Mouse (Mus musculus): ENCODE data around the gene Suclg2. TPM values are rescaled to one million over a fixed set of nuclear protein-coding genes. Genes with fewer than 3 reads are reported as not detected.

Suclg2 gene
- polyA plus RNA-seq, 2 experiments: 21.1 to 33.8 TPM

- H3K4me2 ChIP-seq (ENCODE audit: low read depth): no peak overlapping the region
- H3K9ac ChIP-seq (replicated peaks): no peak overlapping the region
- 46% methylated on average over 2 of the region's 2 CpGs for WGBS (ENCODE audit: insufficient replicate concordance)
- H3K36me3 ChIP-seq (replicated peaks; ENCODE audit: control insufficient read depth, insufficient read depth, low read depth): no peaks in the 10 kb centered on the region; the same call in 1 of the 2 replicates
- no peaks in the 10 kb centered on the region for H3K9me3 ChIP-seq (ENCODE audit: control insufficient read depth, low read length)
- H3K27ac ChIP-seq: no peak overlapping the region
- DNase-seq (ENCODE audit: low read depth in 3 of 3, low spot score in 3 of 3): no peak
- H3K27me3 ChIP-seq (ENCODE audit: control insufficient read depth, insufficient read depth, low read length): no peaks in the 10 kb centered on the region
- no peak for ATAC-seq (ENCODE audit: insufficient read depth)
- peaks cover 0 to 3% of the 10 kb centered on the region in 2 experiments; a peak in 1 of 4 replicates for H3K4me1 ChIP-seq (replicated peaks; ENCODE audit: control insufficient read depth in 2 of 2, insufficient read depth in 2 of 2, low read length in 1 of 2)
- TF ChIP-seq CTCF (IDR thresholded peaks at IDR 0.05; ENCODE audit: low read depth): no peak
- no peak for TF ChIP-seq EP300 (IDR thresholded peaks at IDR 0.05; ENCODE audit: low read depth)
- H3K4me3 ChIP-seq (ENCODE audit: insufficient read depth in 1 of 2, low read depth in 2 of 2, low read length in 2 of 2): no peak overlapping the region
Observed at GRCm38 (mm10) chr6:95595852-95596251, 122.7 kb downstream of the Suclg2 start.

GRCm38 (mm10) chr6:95594239-95594638 lies 124.4 kb downstream of the Suclg2 start:
- 71% methylated on average over 4 of the region's 4 CpGs for WGBS (ENCODE audit: insufficient replicate concordance)
- DNase-seq (ENCODE audit: low read depth in 3 of 3, low spot score in 3 of 3) (no peak), ATAC-seq (ENCODE audit: insufficient read depth) (no peak)
- H3K9me3 ChIP-seq (ENCODE audit: control insufficient read depth, low read length): no peaks in the 10 kb centered on the region
- no peak overlapping the region for H3K27ac ChIP-seq
- no peak overlapping the region for H3K4me2 ChIP-seq (ENCODE audit: low read depth)
- no peak for TF ChIP-seq EP300 (IDR thresholded peaks at IDR 0.05; ENCODE audit: low read depth)
- no peak for TF ChIP-seq CTCF (IDR thresholded peaks at IDR 0.05; ENCODE audit: low read depth)
- H3K36me3 ChIP-seq (replicated peaks; ENCODE audit: control insufficient read depth, insufficient read depth, low read depth): no peaks in the 10 kb centered on the region; the same call in 1 of the 2 replicates
- peaks cover 0 to 3% of the 10 kb centered on the region in 2 experiments; a peak in 1 of 4 replicates for H3K4me1 ChIP-seq (replicated peaks; ENCODE audit: control insufficient read depth in 2 of 2, insufficient read depth in 2 of 2, low read length in 1 of 2)
- H3K4me3 ChIP-seq (ENCODE audit: insufficient read depth in 1 of 2, low read depth in 2 of 2, low read length in 2 of 2): no peak overlapping the region
- H3K9ac ChIP-seq (replicated peaks): no peak overlapping the region
- H3K27me3 ChIP-seq (ENCODE audit: control insufficient read depth, insufficient read depth, low read length): no peaks in the 10 kb centered on the region

- Histone ChIP-seq H3K9ac (replicated peaks) (no peak overlapping the region), H3K27ac (no peak overlapping the region), H3K9me3 (ENCODE audit: control insufficient read depth, low read length) (no peaks in the 10 kb centered on the region), H3K27me3 (ENCODE audit: control insufficient read depth, insufficient read depth, low read length) (no peaks in the 10 kb centered on the region), H3K4me2 (ENCODE audit: low read depth) (no peak overlapping the region), H3K4me3 (ENCODE audit: insufficient read depth in 1 of 2, low read depth in 2 of 2, low read length in 2 of 2) (no peak overlapping the region), H3K4me1 (replicated peaks; ENCODE audit: control insufficient read depth in 2 of 2, insufficient read depth in 2 of 2, low read length in 1 of 2) (peaks cover 0 to 3% of the 10 kb centered on the region in 2 experiments; a peak in 1 of 4 replicates), H3K36me3 (replicated peaks; ENCODE audit: control insufficient read depth, insufficient read depth, low read depth) (no peaks in the 10 kb centered on the region; the same call in 1 of the 2 replicates)
- WGBS (ENCODE audit: insufficient replicate concordance): 84% methylated on average over 6 of the region's 6 CpGs
- DNase-seq (ENCODE audit: low read depth in 3 of 3, low spot score in 3 of 3) (no peak), ATAC-seq (ENCODE audit: insufficient read depth) (no peak)
- TF ChIP-seq EP300 (IDR thresholded peaks at IDR 0.05; ENCODE audit: low read depth): no peak
- TF ChIP-seq CTCF (IDR thresholded peaks at IDR 0.05; ENCODE audit: low read depth): no peak
Observed at GRCm38 (mm10) chr6:95592396-95592795, 126.2 kb downstream of the Suclg2 start.

- WGBS (ENCODE audit: insufficient replicate concordance): 73% methylated on average over 4 of the region's 4 CpGs
Observed at GRCm38 (mm10) chr6:95590463-95590862, 128.1 kb downstream of the Suclg2 start.

GRCm38 (mm10) chr6:95587108-95587796 lies 131.3 kb downstream of the Suclg2 start:
- Histone ChIP-seq H3K27ac (no peak overlapping the region), H3K4me2 (ENCODE audit: low read depth) (no peak overlapping the region), H3K27me3 (ENCODE audit: control insufficient read depth, insufficient read depth, low read length) (no peaks in the 10 kb centered on the region), H3K9ac (replicated peaks) (no peak overlapping the region), H3K36me3 (replicated peaks; ENCODE audit: control insufficient read depth, insufficient read depth, low read depth) (no peaks in the 10 kb centered on the region), H3K4me3 (ENCODE audit: insufficient read depth in 1 of 2, low read depth in 2 of 2, low read length in 2 of 2) (no peak overlapping the region), H3K4me1 (replicated peaks; ENCODE audit: control insufficient read depth in 2 of 2, insufficient read depth in 2 of 2, low read length in 1 of 2) (no peaks in the 10 kb centered on the region), H3K9me3 (ENCODE audit: control insufficient read depth, low read length) (no peaks in the 10 kb centered on the region)
- ATAC-seq (ENCODE audit: insufficient read depth) (no peak), DNase-seq (ENCODE audit: low read depth in 3 of 3, low spot score in 3 of 3) (no peak)
- 74% methylated on average over 6 of the region's 6 CpGs for WGBS (ENCODE audit: insufficient replicate concordance)
- TF ChIP-seq CTCF (IDR thresholded peaks at IDR 0.05; ENCODE audit: low read depth) (no peak), EP300 (IDR thresholded peaks at IDR 0.05; ENCODE audit: low read depth) (no peak)

More at GRCm38 (mm10) chr6:95590463-95590862, 128.1 kb downstream of the Suclg2 start:
- Histone ChIP-seq H3K9ac (replicated peaks) (no peak overlapping the region), H3K27me3 (ENCODE audit: control insufficient read depth, insufficient read depth, low read length) (no peaks in the 10 kb centered on the region), H3K4me1 (replicated peaks; ENCODE audit: control insufficient read depth in 2 of 2, insufficient read depth in 2 of 2, low read length in 1 of 2) (no peaks in the 10 kb centered on the region), H3K36me3 (replicated peaks; ENCODE audit: control insufficient read depth, insufficient read depth, low read depth) (no peaks in the 10 kb centered on the region; the same call in 1 of the 2 replicates), H3K4me3 (ENCODE audit: insufficient read depth in 1 of 2, low read depth in 2 of 2, low read length in 2 of 2) (no peak overlapping the region), H3K27ac (no peak overlapping the region), H3K9me3 (ENCODE audit: control insufficient read depth, low read length) (no peaks in the 10 kb centered on the region), H3K4me2 (ENCODE audit: low read depth) (no peak overlapping the region)
- DNase-seq (ENCODE audit: low read depth in 3 of 3, low spot score in 3 of 3): no peak
- ATAC-seq (ENCODE audit: insufficient read depth): no peak
- TF ChIP-seq CTCF (IDR thresholded peaks at IDR 0.05; ENCODE audit: low read depth) (no peak), EP300 (IDR thresholded peaks at IDR 0.05; ENCODE audit: low read depth) (no peak)

Data from liver, embryonic 14.5 days (tissue).